Mouse (Mus musculus) frontal cortex, adult (tissue): Measurements from ENCODE around the gene Clp1.

Source experiments
- ATAC-seq: cut with Nextera tagmentation; 2 replicates; pipeline ENCODE4 v1.9.2; 2017; ENCODE audit warnings: mild to moderate bottlenecking, moderate library complexity, mixed read lengths; ENCODE audit not compliant: low TSS enrichment

Clp1 gene

DNA sequence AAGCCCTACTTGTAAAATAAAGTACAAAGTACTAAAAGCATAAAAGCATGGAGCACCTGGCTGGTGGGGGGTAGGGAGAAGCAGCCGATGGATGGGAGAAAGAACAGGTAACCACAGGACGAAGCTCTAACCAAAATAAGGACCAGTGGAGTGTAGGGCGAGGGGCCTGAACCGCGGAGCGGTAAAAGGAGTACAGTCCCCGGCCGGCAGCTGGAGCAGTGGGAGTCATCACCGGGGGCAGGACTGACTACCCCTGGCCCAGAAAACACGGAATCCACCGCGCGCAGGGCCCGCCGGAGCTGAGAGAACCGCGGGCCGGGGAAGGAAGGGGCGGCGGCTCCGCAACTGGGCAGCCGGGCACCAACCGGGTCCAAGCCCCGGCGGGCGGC is 12.7 kb downstream of the Clp1 start:
- ATAC-seq = peak; percentile 13

DNA sequence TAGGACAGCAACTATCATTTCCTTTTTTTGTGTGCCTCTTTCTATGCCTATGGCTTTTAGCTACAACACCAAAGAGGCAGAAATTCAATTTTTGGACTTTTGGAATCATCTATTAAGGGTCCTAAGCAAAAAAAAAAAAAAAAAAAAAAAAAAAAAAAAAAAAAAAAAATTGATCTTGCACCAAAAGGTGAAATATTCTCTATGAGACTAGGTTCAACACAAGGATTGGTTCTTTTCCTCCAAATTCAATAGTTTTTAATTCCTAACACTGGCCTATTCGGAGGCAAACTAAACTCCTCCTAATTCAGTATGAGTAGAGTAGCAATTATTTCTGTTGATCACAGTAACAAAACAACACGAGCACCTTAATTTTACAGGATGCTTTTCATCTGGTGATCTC is 15.3 kb downstream of the Clp1 start:
- ATAC-seq = no peak

DNA sequence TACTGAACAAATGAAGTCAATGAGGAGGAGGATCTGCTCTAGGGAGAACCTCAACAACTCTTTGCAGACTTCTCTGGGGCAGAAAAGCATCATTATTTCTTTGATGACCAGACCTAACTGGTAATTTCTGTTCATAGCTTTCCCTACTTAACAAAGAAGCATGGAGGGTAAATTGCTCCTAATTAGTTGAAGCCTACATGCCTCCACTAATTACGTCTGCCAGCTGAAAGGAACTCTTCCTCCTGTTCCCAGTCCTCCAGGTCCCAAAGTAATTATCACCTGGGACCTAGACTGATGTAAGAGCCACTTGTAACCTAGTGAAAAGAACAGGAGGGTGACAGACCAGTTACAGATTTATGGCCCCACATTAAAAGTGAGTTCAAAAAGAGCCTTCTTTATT is 19.6 kb downstream of the Clp1 start:
- no peak for ATAC-seq

DNA sequence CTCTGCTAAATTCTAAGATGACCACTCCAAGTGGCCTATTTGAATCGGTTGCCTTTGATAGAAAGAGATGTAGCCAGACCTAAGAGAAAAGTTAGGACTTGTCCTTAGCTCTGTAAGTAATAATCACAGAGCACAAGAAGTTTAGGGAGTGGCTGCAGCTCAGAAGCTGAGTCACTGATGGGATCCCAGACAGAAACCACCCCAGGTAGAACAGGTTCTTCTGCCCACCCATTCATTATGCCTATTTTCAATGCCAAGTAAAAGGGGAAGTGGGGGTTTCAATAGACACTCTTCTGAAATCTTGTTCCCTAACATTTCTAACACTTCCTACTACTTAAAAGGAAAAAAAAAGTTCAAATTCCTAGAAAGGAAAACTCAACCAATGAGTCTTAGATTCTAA is 21.9 kb downstream of the Clp1 start:
- no peak for ATAC-seq

- ATAC-seq = no peak
Observed at GRCm38 (mm10) chr2:84704329-84704728, 22.8 kb downstream of the Clp1 start.

DNA sequence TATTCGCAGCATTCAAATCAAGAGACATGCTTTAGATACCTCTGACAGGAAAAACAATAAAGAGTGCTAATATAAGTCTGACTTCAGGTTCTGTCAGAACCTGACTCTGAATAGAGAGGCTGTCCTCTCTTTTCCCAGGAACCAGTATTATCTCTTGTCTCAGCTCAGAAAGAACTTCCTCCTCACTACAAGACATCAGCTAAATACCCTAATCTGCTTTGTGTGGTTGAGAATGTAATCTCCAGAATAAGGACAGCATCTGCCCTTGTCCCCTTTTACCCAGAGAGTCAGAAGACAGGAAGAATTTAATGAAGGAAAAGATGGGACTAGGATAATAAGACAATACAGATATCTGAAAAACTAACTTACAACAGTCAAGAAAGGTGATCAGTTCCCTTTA is 23.7 kb downstream of the Clp1 start:
- ATAC-seq = no peak

DNA sequence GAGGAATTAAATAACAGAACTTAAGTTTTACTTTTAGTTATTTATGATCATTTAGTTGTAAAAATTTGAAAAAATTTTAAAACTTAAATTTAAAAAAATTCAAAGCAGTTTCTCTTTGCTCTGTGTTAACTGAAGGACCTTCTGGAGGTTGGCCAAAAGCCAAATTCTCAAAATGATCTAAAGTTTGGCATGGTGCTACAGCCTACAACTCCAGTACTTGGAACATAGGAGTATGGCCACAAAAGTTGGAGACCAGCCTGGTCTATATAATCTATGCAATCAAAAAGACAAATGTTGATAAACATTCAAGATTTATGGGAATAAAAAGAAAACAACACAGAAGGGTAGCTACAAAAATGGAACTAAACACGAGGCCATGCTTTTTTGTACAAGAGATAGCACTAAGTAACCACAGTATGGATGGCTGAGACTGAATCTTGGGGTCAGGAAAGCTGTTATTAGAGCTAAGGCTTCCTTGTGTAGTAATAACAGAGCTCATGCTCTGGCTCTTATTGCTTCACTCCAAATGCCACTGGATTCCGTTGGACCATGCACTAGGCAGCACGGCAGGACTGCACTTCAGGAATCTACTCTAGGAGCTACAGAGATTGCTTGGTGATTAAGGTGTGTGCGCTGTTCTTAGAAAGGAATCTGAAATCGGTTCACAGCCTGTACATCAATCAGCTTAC is 32.0 kb downstream of the Clp1 start:
- no peak for ATAC-seq

GRCm38 (mm10) chr2:84690050-84690449 is 37.1 kb downstream of the Clp1 start:
- ATAC-seq = peak; percentile 28; the same call in 1 of the 2 replicates

DNA sequence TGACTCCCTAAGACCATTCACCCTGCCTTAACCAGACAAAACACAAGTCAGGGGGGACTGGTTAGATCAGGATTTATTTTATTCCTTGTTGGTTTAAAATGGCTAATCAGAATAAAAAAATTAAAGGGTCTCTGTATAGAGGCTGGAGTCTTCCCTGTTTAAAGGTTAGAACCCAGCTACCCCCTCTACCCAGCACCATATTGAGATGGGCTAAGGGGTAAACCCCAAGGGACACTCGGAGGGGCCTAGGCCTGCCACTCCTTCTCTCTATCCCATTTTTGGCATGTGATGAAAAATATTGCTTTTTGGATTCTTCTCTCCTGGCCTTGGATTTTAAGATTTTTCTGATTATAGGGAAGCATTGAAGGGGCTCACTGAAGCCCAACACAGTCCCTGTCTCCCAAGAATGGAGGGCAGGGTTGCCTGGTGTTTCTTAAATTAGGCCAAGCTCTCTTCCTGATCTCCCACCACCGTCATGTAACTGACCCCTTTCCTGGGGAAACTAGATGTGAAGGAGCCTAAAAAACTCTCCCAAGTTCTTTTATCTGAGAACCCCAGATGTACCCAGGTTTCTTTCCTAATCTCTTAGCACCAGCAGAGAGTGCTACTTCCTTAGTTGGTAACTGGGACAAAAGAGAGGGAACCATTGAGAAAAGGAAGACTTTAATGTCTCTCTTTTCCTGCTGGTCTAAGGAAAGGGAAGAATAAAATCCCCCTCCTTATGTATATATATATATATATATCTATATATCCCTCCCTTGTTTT is 38.9 kb downstream of the Clp1 start:
- ATAC-seq = no peak

- no peak for ATAC-seq
Observed at GRCm38 (mm10) chr2:84682605-84683183, 44.5 kb downstream of the Clp1 start.

DNA sequence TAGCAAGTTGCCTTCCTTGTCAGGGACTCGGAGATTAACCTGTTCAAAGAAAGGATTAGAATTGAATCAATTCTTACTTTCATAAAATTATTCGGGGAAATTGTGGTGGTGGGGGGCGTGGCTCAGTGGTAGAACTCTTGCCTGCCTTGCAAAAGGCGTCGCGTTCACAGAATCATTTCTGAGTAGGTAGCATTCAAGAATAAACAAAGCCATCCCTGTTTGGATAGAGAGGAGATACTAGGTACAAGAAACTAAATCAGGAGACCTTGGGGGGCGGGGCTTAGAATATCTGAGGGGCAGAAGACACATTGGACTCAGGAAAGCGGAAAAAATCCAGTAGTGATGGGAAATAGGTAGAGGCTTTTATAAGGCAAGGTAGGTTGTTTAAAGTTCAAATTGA is 48.1 kb downstream of the Clp1 start, which contains the start of gene Tmx2:
Tmx2 (minus strand) TSS at position 125 of the 400 bp plus-strand sequence.
- ATAC-seq = no peak

GRCm38 (mm10) chr2:84677968-84678880 is 48.9 kb downstream of the Clp1 start, which contains the start of the genes Gm28635 and Med19:
TSS of gene Gm28635 (minus strand) at chr2:84678041.
TSS of gene Med19 (plus strand) at chr2:84678402.
- ATAC-seq = peak; percentile 98

GRCm38 (mm10) chr2:84677270-84677967 is 49.7 kb downstream of the Clp1 start:
- peak; percentile 54 for ATAC-seq
